Mouse (Mus musculus) forebrain, embryonic 14.5 days (tissue): Measurements from ENCODE around the gene Ten1. TPM values are rescaled to one million over a fixed set of nuclear protein-coding genes. Genes with fewer than 3 reads are reported as not detected.

Experiments
- ATAC-seq: fragments of 200-750 bp; cut with Nextera tagmentation; 2 replicates; pipeline ENCODE4 v1.8.0; 2017; ENCODE audit warnings: mild to moderate bottlenecking, moderate library complexity
- DNase-seq: peaks from one replicate; pipeline ENCODE4 v3.0.0-alpha.2; 2015; ENCODE audit warnings: low spot score
- H3K27ac ChIP-seq: fragments of 300-500 bp; sonication (generic); 2 replicates; pipeline ENCODE4 v1.5.1; 2014; ENCODE audit warnings: low read depth, mild to moderate bottlenecking, control low read depth, low read length, moderate library complexity
- H3K27me3 ChIP-seq: fragments of 300-500 bp; sonication (generic); replicated peaks from 2 replicates; pipeline ENCODE4 v1.6.1; 2014; ENCODE audit warnings: low read length, control low read depth, mixed read lengths; ENCODE audit not compliant: control insufficient read depth, insufficient read depth
- H3K36me3 ChIP-seq: fragments of 300-500 bp; sonication (generic); 2 replicates; pipeline ENCODE4 v1.6.1; 2014; ENCODE audit warnings: low read length, control low read depth; ENCODE audit not compliant: control insufficient read depth, insufficient read depth
- H3K4me1 ChIP-seq: fragments of 300-500 bp; sonication (generic); 2 replicates; pipeline ENCODE4 v1.6.1; 2014; ENCODE audit warnings: antibody characterized with exemption, low read length, control low read depth; ENCODE audit not compliant: control insufficient read depth, insufficient read depth
- H3K4me2 ChIP-seq: fragments of 300-500 bp; sonication (generic); 2 replicates; pipeline ENCODE4 v1.6.1; 2014; ENCODE audit warnings: mild to moderate bottlenecking, control low read depth, low read length
- H3K4me3 ChIP-seq: fragments of 300-500 bp; sonication (generic); 2 replicates; pipeline ENCODE4 v1.5.1; 2014; ENCODE audit warnings: low read depth, low read length, control low read depth
- H3K9ac ChIP-seq: fragments of 300-500 bp; sonication (generic); 2 replicates; pipeline ENCODE4 v1.6.1; 2014; ENCODE audit warnings: mild to moderate bottlenecking, low read length, control low read depth, moderate library complexity
- H3K9me3 ChIP-seq: fragments of 300-500 bp; sonication (generic); replicated peaks from 2 replicates; pipeline ENCODE4 v1.6.1; 2016; ENCODE audit warnings: low read length, control low read depth, mixed read lengths; ENCODE audit not compliant: control insufficient read depth
- WGBS: fragments of 180-500 bp; shearing (Covaris S2); extraction: QIAGEN DNeasy Blood & Tissue Kit; methylation state at CpG from one replicate; pipeline ENCODE4 v1.1.7; 2014; 5-methylcytosine and 5-hydroxymethylcytosine counted together
- polyA plus RNA-seq: library from polyadenylated mRNA; unstranded; fragments of >200 nt; fragmentation: Nextera tagmentation; extraction: Ambion mirVana; gene quantifications from 2 replicates; pipeline ENCODE4 v1.2.1, GENCODE M21; 2014

Ten1 gene
- polyA plus RNA-seq, 1 experiment from 2014 or later: 81.8 TPM

GRCm38 (mm10) chr11:116206678-116207077, 8.0 kb downstream of the Ten1 start:
- no peak overlapping the region for H3K9ac ChIP-seq
- no peaks in the 10 kb centered on the region for H3K9me3 ChIP-seq
- H3K36me3 ChIP-seq: peaks cover 17% of the 10 kb centered on the region
- H3K4me3 ChIP-seq: no peak overlapping the region
- H3K4me2 ChIP-seq: no peak overlapping the region
- ATAC-seq: no peak
- H3K4me1 ChIP-seq: no peaks in the 10 kb centered on the region
- H3K27ac ChIP-seq: no peak overlapping the region
- H3K27me3 ChIP-seq: no peaks in the 10 kb centered on the region
- no peak for DNase-seq
- WGBS: 85% methylated on average over 4 of the region's 4 CpGs

GRCm38 (mm10) chr11:116208660-116209059, 10.0 kb downstream of the Ten1 start:
- WGBS: 86% methylated on average over 3 of the region's 3 CpGs
- no peak for ATAC-seq
- Histone ChIP-seq H3K27ac (no peak overlapping the region), H3K4me3 (no peak overlapping the region), H3K9ac (no peak overlapping the region), H3K4me2 (no peak overlapping the region), H3K27me3 (no peaks in the 10 kb centered on the region), H3K36me3 (peaks cover 17% of the 10 kb centered on the region), H3K4me1 (no peaks in the 10 kb centered on the region), H3K9me3 (no peaks in the 10 kb centered on the region)
- no peak for DNase-seq

GRCm38 (mm10) chr11:116209257-116209656, 10.6 kb downstream of the Ten1 start:
- H3K4me1 ChIP-seq: no peaks in the 10 kb centered on the region
- H3K9me3 ChIP-seq: no peaks in the 10 kb centered on the region
- 87% methylated on average over 8 of the region's 8 CpGs for WGBS
- ATAC-seq (no peak), DNase-seq (no peak)
- H3K4me2 ChIP-seq: no peak overlapping the region
- no peak overlapping the region for H3K4me3 ChIP-seq
- H3K27ac ChIP-seq: no peak overlapping the region
- H3K27me3 ChIP-seq: no peaks in the 10 kb centered on the region
- H3K9ac ChIP-seq: no peak overlapping the region
- H3K36me3 ChIP-seq: peaks cover 17% of the 10 kb centered on the region

- H3K9ac ChIP-seq: no peak overlapping the region
- peaks cover 12% of the 10 kb centered on the region for H3K36me3 ChIP-seq
- H3K9me3 ChIP-seq: no peaks in the 10 kb centered on the region
- H3K27ac ChIP-seq: no peak overlapping the region
- 64% methylated on average over 5 of the region's 5 CpGs for WGBS
- H3K4me3 ChIP-seq: no peak overlapping the region
- H3K27me3 ChIP-seq: no peaks in the 10 kb centered on the region
- no peak for DNase-seq
- ATAC-seq: no peak
- no peaks in the 10 kb centered on the region for H3K4me1 ChIP-seq
- H3K4me2 ChIP-seq: no peak overlapping the region
Measured at GRCm38 (mm10) chr11:116210696-116211095, 12.0 kb downstream of the Ten1 start.

GRCm38 (mm10) chr11:116212847-116213246, 14.2 kb downstream of the Ten1 start:
- no peaks in the 10 kb centered on the region for H3K36me3 ChIP-seq
- no peaks in the 10 kb centered on the region for H3K27me3 ChIP-seq
- H3K27ac ChIP-seq: no peak overlapping the region
- no peak overlapping the region for H3K4me2 ChIP-seq
- 91% methylated on average over 6 of the region's 6 CpGs for WGBS
- no peak overlapping the region for H3K9ac ChIP-seq
- H3K4me1 ChIP-seq: no peaks in the 10 kb centered on the region
- H3K9me3 ChIP-seq: no peaks in the 10 kb centered on the region
- no peak overlapping the region for H3K4me3 ChIP-seq
- no peak for DNase-seq
- ATAC-seq: no peak

GRCm38 (mm10) chr11:116213877-116214510, 15.3 kb downstream of the Ten1 start:
- H3K4me2 ChIP-seq: no peak overlapping the region
- H3K9me3 ChIP-seq: no peaks in the 10 kb centered on the region
- no peak overlapping the region for H3K4me3 ChIP-seq
- ATAC-seq (no peak), DNase-seq (no peak)
- WGBS: 92% methylated on average over 13 of the region's 13 CpGs
- peaks cover 7% of the 10 kb centered on the region for H3K4me1 ChIP-seq
- H3K9ac ChIP-seq: no peak overlapping the region
- no peaks in the 10 kb centered on the region for H3K27me3 ChIP-seq
- no peak overlapping the region for H3K27ac ChIP-seq
- H3K36me3 ChIP-seq: no peaks in the 10 kb centered on the region

- H3K4me1 ChIP-seq: peaks cover 12% of the 10 kb centered on the region
- no peaks in the 10 kb centered on the region for H3K27me3 ChIP-seq
- H3K27ac ChIP-seq: no peak overlapping the region
- 84% methylated on average over 7 of the region's 7 CpGs for WGBS
- no peak overlapping the region for H3K4me3 ChIP-seq
- H3K4me2 ChIP-seq: no peak overlapping the region
- ATAC-seq (no peak), DNase-seq (no peak)
- H3K36me3 ChIP-seq: no peaks in the 10 kb centered on the region
- no peaks in the 10 kb centered on the region for H3K9me3 ChIP-seq
- H3K9ac ChIP-seq: no peak overlapping the region
Measured at GRCm38 (mm10) chr11:116215181-116215580, 16.5 kb downstream of the Ten1 start.

GRCm38 (mm10) chr11:116215991-116216390, 17.3 kb downstream of the Ten1 start:
- DNase-seq: no peak
- peaks cover 12% of the 10 kb centered on the region for H3K4me1 ChIP-seq
- no peaks in the 10 kb centered on the region for H3K9me3 ChIP-seq
- ATAC-seq: no peak
- H3K36me3 ChIP-seq: no peaks in the 10 kb centered on the region
- WGBS: 97% methylated on average over 6 of the region's 6 CpGs
- H3K4me2 ChIP-seq: no peak overlapping the region
- no peak overlapping the region for H3K9ac ChIP-seq
- H3K4me3 ChIP-seq: no peak overlapping the region
- H3K27me3 ChIP-seq: no peaks in the 10 kb centered on the region
- no peak overlapping the region for H3K27ac ChIP-seq

GRCm38 (mm10) chr11:116216549-116216948, 17.9 kb downstream of the Ten1 start:
- Histone ChIP-seq H3K36me3 (no peaks in the 10 kb centered on the region), H3K4me3 (no peak overlapping the region), H3K9ac (no peak overlapping the region), H3K27ac (no peak overlapping the region), H3K9me3 (peaks cover 3% of the 10 kb centered on the region; the same call in 1 of the 2 replicates), H3K4me1 (peaks cover 12% of the 10 kb centered on the region), H3K4me2 (no peak overlapping the region), H3K27me3 (peaks cover 4% of the 10 kb centered on the region)
- ATAC-seq (no peak), DNase-seq (no peak)
- WGBS: 88% methylated on average over 11 of the region's 11 CpGs
